Mouse (Mus musculus) spleen, postnatal 14 days (tissue): ENCODE measurements around the gene Krtap19-4.

Source experiments
- DNase-seq, 2 experiments: peaks; one replicate each; pipeline ENCODE4 v3.0.0; 2021 to 2022; ENCODE audit warnings: low spot score in 2 of 2

Gene Krtap19-4

GRCm38 (mm10) chr16:88884989-88885388 lies at the start of gene Krtap19-4:
Gene Krtap19-4 (minus strand): TSS chr16:88885089.
- no peak for DNase-seq

GRCm38 (mm10) chr16:88932165-88932564 lies 47.3 kb upstream of the Krtap19-4 start, which contains the start of gene Krtap19-9b:
Gene Krtap19-9b (minus strand): TSS chr16:88932265.
- DNase-seq, result no peak

- no peak for DNase-seq
These were observed 11.5 kb upstream of the Krtap19-4 start, which contains the start of gene Krtap19-5 for GRCm38 (mm10) chr16:88896357-88896756. Gene Krtap19-5 (minus strand): TSS chr16:88896457.

GRCm38 (mm10) chr16:88886870-88887269 lies 2.0 kb upstream of the Krtap19-4 start:
- DNase-seq, result no peak

GRCm38 (mm10) chr16:88877938-88878337 lies 7.0 kb downstream of the Krtap19-4 start, which contains the start of gene Krtap19-3:
Gene Krtap19-3 (minus strand): TSS chr16:88878038.
- no peak for DNase-seq

- no peak for DNase-seq
These were observed 10.7 kb downstream of the Krtap19-4 start, which contains the start of gene Krtap19-2 for GRCm38 (mm10) chr16:88874169-88874568. Gene Krtap19-2 (minus strand): TSS chr16:88874269.

- DNase-seq, result no peak
These were observed 15.6 kb downstream of the Krtap19-4 start, which contains the start of gene Krtap19-1 for GRCm38 (mm10) chr16:88869311-88869710. Gene Krtap19-1 (minus strand): TSS chr16:88869411.

- no peak for DNase-seq
These were observed 19.9 kb downstream of the Krtap19-4 start for GRCm38 (mm10) chr16:88864887-88865407.

- DNase-seq, result no peak
These were observed 33.4 kb downstream of the Krtap19-4 start for GRCm38 (mm10) chr16:88851450-88851849.

- no peak for DNase-seq
These were observed 36.3 kb downstream of the Krtap19-4 start for GRCm38 (mm10) chr16:88848558-88848957.

GRCm38 (mm10) chr16:88847363-88847762 lies 37.5 kb downstream of the Krtap19-4 start:
- no peak for DNase-seq
